Mouse (Mus musculus) frontal cortex, adult (tissue): ENCODE data around the gene Nos3.
"Not testable (repeated sequence)": the region's sequence is repeated elsewhere in the genome, so short reads cannot be mapped to it uniquely, and the experiment has no call there.

Experiments used
- ATAC-seq: cut with Nextera tagmentation; 2 replicates; pipeline ENCODE4 v1.9.2; 2017; ENCODE audit warnings: mild to moderate bottlenecking, moderate library complexity, mixed read lengths; ENCODE audit not compliant: low TSS enrichment

Gene Nos3

DNA sequence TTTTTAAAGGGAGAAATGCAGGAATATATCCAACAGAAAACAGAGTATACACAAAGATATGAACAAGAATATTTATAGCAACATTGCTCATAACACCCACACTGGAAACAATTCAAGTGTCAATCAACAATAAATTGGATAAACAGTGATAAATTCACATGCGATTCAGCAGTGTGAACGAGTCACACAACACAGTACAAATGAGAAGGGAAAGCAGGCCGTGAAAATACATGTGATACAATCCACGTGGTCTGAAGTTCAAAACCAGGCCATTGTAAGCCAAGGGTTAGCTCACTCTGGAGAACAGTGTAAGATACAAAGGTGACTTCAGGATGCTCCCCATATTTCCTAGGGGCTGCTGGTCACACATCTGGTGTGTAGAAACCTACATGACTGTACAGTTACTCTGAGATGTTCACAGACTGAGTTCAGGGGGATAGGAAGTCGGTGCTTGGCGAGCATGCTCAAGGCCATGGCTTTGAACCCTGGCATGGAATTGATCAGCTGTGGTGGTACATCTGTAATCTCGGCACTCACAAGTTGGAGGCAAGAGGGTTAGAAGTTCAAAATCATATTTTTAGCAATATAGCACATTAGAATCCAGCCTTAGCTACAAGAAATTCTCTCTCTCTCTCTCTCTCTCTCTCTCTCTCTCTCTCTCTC, 10.2 kb downstream of the Nos3 start:
- ATAC-seq, result no peak

DNA sequence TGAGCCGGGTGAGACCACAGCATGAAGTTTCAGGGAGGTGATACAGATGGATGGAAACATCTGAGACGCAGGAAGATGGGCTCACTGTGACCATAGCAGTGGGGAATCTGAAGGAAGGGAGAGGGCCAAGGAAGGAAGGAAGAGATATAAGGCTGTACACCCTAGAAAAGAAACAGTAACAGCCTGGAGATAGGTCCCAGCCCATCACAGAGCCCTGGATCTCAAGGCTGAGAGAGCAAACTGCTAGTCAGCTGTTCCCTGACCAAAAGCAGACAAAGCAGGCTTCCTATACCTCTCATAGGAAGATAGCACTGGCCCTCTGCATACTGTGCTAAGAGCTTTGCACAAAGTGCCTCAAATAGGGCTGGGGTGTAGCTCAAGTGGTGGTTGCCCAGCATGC, 14.1 kb downstream of the Nos3 start:
- ATAC-seq, result no peak

DNA sequence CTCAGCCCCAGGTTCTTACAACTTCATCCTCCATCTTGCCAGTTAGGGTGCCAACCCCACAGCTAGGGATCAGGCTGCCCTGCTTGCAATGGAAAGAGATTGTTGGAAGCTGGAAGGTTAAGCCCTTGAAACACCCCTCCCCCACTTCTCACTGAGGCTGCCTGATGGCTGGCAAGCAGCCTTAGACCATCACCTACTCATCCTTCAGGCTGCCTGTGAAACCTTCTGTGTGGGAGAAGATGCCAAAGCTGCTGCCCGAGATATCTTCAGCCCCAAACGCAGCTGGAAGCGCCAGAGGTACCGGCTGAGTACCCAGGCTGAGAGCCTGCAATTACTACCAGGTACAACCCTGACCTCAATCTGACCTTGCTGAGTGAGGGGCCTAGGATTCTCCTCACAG, 14.9 kb downstream of the Nos3 start:
- ATAC-seq, result no peak

DNA sequence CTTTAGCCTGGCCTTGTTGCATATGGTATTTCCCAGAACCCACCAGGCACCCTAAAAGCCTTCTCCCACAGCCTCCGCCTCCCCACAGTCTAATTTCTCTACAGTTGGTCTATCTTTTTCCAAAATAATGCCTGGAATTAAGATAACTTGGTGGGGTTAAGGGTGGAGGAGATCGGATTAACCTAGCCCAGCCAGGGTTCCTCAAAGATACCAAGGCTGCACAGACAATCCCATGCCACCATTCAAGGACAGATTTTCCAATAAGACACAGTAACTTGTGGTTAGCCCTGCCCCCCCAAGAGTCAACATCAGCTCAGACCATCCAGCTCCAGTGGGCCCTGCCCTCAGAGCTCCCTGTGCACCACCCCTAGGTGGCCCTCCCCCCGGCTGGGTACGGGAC, 15.9 kb downstream of the Nos3 start:
- no peak for ATAC-seq

DNA sequence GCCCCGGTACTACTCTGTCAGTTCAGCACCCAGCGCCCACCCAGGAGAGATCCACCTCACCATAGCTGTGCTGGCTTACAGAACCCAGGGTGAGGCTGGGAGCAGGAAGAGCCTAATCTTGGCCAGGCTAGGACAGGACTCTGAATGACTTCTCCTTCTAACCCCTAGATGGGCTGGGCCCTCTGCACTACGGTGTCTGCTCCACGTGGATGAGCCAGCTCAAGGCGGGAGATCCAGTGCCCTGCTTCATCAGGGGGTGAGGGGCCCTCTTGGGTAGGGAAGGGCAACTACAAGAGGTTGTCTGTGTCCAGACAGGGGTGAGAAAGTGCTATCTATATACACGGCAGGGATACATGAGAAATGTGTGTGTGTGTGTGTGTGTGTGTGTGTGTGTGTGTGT, 16.9 kb downstream of the Nos3 start:
- ATAC-seq, result no peak

DNA sequence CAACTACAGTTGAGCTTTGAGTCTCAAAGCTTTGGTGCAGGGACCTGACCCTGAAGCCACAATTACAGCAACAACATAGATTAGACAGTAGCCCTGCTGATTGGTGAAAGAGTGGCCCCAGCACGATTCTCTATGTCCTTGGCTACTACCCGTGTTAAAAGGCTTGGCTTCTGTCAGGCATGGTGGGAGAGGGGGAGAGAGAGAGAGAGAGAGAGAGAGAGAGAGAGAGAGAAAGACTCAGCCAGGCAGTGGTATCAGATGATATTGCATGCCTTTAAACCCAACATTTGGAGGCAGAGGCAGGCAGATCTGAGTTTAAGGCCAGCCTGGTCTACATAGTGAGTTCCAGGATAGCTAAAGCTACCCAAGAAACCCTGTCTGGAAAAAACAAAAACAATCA, 17.4 kb downstream of the Nos3 start:
- no peak for ATAC-seq

DNA sequence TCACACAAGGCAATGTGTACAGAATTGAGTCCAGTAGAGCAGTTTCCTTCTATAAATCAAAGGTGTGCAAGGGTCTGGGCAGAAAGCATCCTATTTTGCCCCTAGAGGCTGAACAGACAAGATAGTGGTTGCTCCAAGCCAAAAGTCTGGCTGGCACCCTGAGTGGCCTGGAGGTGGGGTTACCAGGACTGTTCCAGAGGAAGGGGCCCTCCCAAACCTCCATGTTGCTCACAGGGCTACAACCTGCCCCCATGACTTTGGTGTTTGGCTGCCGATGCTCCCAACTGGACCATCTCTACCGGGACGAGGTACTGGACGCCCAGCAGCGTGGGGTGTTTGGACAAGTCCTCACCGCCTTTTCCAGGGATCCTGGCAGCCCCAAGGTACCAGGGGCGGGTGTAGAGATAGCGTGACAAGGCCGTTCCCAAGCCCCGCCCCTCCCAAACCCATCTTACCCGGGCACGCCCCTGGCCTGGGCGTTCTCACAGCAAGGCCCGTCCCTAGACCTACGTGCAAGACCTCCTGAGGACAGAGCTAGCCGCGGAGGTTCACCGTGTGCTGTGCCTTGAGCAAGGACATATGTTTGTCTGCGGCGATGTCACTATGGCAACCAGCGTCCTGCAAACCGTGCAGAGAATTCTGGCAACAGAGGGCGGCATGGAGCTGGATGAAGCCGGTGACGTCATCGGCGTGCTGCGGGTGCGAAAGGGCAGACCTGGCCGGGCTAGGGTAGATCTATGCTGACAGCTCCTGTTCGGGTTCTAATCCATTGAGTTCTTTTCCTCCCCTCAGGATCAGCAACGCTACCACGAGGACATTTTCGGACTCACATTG, 18.6 kb downstream of the Nos3 start:
- peak; percentile 46 for ATAC-seq

DNA sequence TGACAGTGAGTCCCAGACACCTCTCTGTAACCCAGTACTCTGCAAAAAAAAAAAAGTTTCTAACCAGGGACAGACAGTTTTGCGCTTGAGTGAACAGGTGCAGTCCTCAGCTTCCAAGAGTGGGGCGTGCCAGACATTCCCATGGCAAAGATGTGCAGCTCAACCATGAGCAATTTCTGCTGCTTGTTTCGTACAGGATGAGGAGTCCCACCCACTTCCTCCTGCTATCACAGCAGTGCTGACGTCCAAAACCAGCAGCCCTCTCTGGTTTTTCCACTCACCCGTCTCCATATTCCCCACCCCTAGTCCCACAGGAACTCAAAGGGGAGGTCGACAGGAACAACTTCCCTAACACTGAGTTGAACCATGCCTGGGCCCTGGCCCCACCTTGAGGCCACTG, 19.8 kb downstream of the Nos3 start:
- peak; percentile 29 for ATAC-seq

DNA sequence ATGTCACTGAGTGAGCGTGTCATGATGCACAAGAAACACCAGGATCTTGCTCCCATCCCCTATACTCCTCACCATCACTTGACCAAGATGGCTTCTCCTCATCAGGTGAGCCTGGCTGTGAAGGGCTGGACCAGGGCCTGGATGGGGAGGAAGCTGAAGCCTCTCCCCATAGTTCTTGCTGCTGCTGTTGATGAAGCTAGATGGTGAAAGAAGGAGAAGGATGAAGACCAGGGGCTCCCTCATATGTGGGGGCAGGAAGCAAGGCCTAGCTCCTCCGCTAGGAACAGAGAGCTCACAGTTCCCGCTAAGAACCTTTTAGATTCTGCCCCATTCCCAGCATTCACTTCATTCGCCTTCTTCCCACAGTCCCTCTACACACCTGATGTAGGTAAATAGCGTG, 20.8 kb downstream of the Nos3 start:
- no peak for ATAC-seq

DNA sequence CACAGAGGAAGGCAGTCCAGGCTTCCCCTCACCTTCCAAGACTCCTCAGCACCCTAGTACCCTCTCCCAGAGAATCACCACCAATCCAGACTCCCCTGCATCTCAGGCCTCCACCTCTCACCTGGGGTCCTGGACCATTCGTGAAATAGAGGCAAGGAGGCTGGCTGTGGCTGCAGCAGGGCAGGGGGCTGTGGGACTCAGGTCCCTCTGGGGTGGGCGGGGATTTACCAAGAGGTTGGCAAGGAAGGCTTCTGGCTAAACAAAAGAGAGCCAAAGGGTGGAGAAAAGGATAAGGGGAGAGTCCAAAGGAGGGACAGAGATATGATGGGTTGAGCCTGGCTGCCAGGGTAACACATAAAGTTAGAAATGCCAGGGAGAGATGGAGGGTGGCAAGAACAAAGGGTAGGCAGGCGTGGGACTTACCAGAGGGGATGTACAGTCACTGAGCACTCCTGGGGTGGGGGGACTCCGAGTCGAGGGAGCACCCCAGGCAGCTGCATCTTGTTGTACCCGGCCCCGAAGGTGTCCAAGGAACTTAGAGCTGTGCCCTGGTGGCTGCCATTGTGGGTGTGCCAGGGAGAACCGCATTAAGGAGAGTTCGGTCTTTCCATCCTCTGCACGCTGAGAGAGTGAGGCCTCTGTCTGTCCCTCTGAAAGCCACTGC, 21.4 kb downstream of the Nos3 start:
- ATAC-seq, result no peak

DNA sequence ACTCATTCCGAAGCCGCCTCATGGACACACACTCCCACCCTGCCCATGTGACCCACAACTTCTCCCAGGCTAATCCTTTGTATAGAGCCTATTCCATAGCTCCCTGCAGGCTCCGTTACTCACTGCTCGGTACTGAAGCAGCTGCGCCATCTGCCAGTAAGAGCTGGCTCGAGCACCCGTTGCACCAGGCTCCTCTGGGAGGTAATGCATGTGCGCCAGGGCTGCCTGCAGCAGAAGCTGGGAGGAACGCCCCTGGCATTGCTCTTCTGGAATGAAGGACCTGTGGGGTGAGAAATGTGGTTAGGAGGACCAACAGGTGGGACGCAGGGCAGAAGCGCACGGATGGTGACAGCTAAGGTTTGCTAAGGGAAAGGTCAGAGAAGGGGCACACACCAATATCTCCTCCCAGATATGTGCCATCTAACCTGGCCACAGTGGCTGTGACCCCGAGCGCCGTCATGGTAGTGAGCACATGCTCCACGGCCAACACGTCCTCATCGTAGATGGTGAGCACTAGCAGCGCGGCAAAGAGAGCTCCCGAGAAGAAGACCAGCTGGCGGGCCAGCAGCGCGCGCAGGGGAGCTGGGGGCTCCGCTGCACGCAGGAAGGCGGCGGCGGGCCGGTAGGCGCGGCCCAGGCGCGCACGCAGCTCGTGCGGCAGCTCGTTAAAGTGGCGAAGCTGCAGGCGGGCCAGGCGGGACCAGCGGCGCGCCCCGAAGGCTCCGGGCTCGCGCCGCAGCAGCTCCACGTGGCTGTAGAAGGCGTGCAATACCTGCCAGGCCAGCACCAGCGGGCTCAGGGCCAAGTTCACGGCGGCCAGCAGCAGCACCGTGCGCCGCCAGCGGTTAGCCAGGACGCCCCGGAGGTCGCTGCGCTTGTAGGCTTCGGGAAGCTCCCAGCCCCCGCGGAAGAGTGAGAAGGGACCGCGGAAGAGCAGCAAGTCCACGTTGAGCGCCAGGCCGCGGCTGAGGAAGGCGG, 22.9 kb downstream of the Nos3 start:
- peak; percentile 65 for ATAC-seq

DNA sequence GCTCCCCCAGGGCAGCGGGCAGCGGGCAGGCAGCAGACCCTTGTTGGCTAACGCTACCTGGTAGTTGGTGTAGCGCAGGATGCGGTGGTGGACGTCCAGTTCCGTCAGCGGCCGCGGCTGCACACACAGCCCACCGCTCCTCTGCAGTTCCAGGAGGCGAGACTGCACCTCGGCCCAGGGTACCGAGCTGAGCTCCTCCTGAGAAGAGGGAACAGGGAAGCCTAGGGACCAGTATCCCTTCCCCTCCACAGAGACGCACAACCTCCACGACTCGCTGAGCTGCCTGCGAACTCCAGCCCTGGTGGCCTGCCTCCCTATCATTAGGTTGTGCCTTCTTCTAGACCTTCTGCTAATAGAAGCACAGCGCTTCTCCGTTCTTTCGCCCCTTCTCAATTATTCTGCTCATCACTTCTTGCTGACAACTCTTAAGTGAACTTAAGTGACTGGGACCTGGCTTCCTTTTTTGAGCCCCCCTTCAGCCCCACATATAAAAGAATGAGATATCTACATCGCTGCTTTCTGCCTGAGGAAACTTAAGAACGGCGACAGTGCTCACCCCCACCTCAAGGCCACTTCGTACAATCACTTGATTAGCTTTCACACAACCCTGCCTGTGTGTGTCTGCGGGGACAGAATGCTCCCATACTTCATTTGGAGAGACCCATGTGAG, 23.8 kb downstream of the Nos3 start:
- no peak for ATAC-seq

DNA sequence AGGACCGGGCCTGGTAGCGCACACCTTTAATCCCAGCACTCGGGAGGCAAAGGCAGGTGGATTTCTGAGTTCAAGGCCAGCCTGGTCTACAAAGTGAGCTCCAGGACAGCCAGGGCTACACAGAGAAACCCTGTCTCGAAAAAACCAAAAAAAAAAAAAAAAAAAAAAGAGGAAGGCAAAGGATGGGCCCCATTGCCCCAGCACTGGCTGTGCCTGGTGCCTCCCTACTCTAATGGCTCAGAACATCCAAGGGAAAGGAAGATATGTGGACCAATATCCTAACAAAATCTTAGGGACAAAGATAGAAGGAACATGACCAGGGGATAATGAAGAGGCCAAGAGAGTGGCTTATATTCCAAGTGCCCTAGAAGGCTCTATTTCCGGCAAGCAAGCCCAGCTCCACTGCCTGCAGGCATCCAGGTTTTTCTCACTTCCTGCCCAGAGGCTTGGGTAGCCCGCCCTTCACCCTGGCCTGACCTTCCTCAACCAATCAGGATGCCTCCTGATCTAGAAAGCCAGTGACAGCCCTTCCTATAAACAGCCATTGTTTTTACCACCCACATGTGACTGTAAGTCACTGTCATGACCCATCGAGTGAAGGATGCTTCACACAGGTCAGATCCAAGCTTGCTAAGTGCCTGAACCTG, 24.5 kb downstream of the Nos3 start:
- ATAC-seq, result no peak

DNA sequence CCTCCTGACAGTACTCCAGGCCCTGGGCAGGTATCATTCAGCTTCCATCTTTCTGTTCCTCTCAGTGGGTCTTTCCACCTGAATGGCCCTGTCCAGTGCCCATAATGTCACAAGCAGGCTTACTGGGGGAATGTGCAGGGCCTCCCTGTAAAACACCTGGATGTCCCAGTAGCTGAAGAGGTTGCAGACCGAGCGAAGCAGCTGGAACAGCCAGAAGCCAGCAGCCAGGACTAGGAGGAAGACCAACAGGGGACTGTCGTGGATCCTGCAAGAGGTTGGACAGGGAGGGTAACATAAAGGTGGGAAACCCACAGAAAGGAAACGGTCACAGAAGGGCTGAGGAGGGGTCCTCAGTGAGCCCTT, 25.0 kb downstream of the Nos3 start:
- no peak for ATAC-seq

DNA sequence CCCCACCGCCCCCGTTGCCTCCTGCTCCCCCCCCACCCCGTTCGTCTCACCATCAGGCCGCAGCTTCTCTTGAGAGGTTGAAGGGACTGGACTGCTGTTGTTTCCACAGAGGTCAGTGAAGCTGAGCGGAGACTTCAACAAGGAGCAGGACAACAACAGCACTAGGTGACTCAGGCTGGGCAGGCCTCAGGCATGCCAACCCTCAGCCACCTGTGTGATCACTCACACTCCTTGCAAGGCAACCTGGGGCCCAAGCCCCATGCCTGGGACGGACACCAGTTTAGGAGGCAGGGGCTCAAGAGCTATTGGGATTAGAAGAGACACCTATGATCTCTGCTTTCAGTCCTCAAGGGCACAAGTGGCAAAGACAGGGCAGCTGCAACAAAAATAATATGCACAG, 27.3 kb downstream of the Nos3 start, which contains the start of gene Atg9b:
Gene Atg9b, minus strand, starts transcription at position 280 of the 400 bp plus-strand sequence.
- no peak for ATAC-seq

DNA sequence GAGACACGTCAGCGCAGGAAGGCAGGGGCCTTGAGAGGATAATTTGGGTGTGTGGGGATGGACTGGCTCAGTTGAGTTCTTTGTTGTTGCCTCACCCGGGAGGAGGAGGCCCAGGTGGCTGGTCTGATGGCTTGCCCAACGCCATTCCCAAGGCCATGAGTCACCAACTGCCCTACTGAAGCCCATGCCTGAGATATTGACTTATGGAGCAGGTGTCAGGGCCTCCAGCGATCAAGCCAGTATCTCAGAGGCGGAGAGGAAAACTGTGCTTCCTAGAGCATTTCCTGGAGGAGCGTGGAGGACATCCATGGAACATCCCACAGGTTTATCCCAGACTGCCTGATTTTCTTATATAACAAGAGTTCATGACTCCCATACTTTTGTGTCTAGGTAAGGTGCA, 28.1 kb downstream of the Nos3 start:
- ATAC-seq, result no peak

DNA sequence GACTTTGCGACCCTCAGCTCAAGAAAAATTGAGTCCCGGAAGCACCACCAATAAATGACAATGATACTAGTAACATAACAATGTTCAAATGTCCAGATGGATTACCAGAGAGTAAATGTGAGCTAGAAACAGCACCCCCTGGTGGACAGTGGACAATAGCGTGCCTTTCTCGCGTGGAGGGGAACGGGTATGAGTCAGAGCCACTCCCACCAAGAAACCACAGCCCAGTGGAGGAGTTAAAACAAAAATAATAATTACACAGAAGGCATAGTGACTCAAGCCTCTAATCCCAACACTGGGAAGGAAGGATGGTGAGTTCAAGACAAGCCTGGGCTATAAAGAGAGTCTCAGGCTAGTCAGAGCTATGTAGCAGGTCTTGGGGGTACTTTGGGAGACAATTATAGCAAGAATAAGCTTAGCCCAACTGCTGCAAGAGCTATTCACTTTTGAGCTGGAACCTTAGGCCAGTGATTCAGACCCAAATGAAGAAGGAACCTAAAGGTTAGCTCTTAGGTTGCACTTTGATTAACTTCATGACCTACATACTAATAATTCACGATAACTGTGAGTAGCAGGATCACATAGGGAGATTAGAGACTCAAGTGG, 28.9 kb downstream of the Nos3 start, which contains the start of gene Abcb8:
Gene Abcb8, plus strand, starts transcription at position 272 of the 606 bp plus-strand sequence.
- ATAC-seq, result peak; percentile 45

DNA sequence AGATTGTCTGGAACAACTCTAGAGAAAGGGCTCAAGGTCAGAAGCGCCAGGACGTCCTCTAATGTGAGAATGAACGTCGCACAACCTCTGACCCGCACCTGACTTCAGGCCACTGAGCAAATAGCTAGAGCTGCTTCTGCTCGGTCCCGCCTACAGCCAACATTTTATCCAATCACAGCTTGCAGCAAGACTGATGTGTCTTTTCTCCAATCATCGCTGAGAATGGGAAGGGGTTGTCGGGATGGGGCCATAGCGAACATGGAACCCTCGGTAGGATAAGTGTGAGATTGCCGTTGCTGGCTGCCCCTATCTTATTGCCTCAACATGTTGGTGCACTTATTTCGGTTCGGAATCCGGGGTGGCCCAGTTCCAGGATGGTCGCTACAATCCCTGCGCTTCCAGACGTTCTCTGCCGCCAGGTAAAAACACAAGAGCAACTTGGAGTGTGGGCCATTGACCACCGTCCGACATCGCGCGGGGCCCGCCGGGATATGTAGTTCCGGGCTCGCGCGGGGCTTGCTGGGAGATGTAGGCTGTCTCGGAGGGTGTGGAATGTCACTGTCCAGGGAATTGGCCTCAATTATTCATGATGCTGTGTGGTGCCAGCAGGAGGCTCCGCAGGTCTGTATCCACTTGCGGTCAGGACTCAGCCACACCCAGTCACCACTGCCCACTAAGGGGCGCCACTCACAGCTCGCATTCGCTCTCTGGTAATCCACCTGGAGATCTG, 29.7 kb downstream of the Nos3 start:
- peak; percentile 95 for ATAC-seq

DNA sequence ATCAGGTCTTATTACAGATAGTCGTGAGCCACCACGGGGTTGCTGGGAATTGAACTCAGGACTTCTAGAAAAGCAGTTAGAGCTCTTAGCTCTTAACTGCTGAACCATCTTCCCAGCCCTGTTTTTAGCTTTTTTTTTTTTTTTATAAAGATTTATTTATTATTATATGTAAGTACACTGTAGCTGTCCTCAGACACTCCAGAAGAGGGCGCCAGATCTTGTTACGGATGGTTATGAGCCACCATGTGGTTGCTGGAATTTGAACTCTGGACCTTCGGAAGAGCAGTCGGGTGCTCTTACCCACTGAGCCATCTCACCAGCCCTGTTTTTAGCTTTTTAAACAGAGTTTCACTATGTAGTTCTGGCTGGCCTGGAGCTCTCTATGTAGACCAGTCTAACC, 31.6 kb downstream of the Nos3 start:
- not testable (repeated sequence) for ATAC-seq
